Mouse (Mus musculus): Measurements from ENCODE around the gene Grik3. TPM values are rescaled to one million over a fixed set of nuclear protein-coding genes. Genes with fewer than 3 reads are reported as not detected.

Gene Grik3
- total RNA-seq, 2 experiments from 2014 or later = 0.38 TPM; not detected in 1

GRCm38 (mm10) chr4:125624885-125625678 lies 134.6 kb downstream of the Grik3 start:
- no peak for ATAC-seq (replicated peaks; ENCODE audit: low FRiP score, poor library complexity, severe bottlenecking)

GRCm38 (mm10) chr4:125629544-125629943 lies 139.0 kb downstream of the Grik3 start:
- ATAC-seq (replicated peaks; ENCODE audit: low FRiP score, poor library complexity, severe bottlenecking) = no peak

- no peak for ATAC-seq (replicated peaks; ENCODE audit: low FRiP score, poor library complexity, severe bottlenecking)
Measured at GRCm38 (mm10) chr4:125635037-125635436, 144.5 kb downstream of the Grik3 start.

- no peak for ATAC-seq (replicated peaks; ENCODE audit: low FRiP score, poor library complexity, severe bottlenecking)
Measured at GRCm38 (mm10) chr4:125636616-125637304, 146.3 kb downstream of the Grik3 start.

GRCm38 (mm10) chr4:125637364-125637763 lies 146.9 kb downstream of the Grik3 start:
- no peak for ATAC-seq (replicated peaks; ENCODE audit: low FRiP score, poor library complexity, severe bottlenecking)

- ATAC-seq (replicated peaks; ENCODE audit: low FRiP score, poor library complexity, severe bottlenecking) = no peak
Measured at GRCm38 (mm10) chr4:125640520-125640919, 150.0 kb downstream of the Grik3 start.

GRCm38 (mm10) chr4:125640921-125641663 lies 150.6 kb downstream of the Grik3 start:
- ATAC-seq (replicated peaks; ENCODE audit: low FRiP score, poor library complexity, severe bottlenecking) = no peak

- ATAC-seq (replicated peaks; ENCODE audit: low FRiP score, poor library complexity, severe bottlenecking) = no peak
Measured at GRCm38 (mm10) chr4:125644581-125645568, 154.4 kb downstream of the Grik3 start.

GRCm38 (mm10) chr4:125651676-125652246 lies 161.3 kb downstream of the Grik3 start:
- ATAC-seq (replicated peaks; ENCODE audit: low FRiP score, poor library complexity, severe bottlenecking) = no peak

- ATAC-seq (replicated peaks; ENCODE audit: low FRiP score, poor library complexity, severe bottlenecking) = no peak
Measured at GRCm38 (mm10) chr4:125656031-125656430, 165.5 kb downstream of the Grik3 start.

- no peak for ATAC-seq (replicated peaks; ENCODE audit: low FRiP score, poor library complexity, severe bottlenecking)
Measured at GRCm38 (mm10) chr4:125658376-125658775, 167.9 kb downstream of the Grik3 start.

GRCm38 (mm10) chr4:125661982-125662381 lies 171.5 kb downstream of the Grik3 start:
- no peak for ATAC-seq (replicated peaks; ENCODE audit: low FRiP score, poor library complexity, severe bottlenecking)

- ATAC-seq (replicated peaks; ENCODE audit: low FRiP score, poor library complexity, severe bottlenecking) = no peak
Measured at GRCm38 (mm10) chr4:125663262-125663661, 172.8 kb downstream of the Grik3 start.

- ATAC-seq (replicated peaks; ENCODE audit: low FRiP score, poor library complexity, severe bottlenecking) = no peak
Measured at GRCm38 (mm10) chr4:125665955-125666354, 175.5 kb downstream of the Grik3 start.

GRCm38 (mm10) chr4:125682007-125682406 lies 191.5 kb downstream of the Grik3 start:
- ATAC-seq (replicated peaks; ENCODE audit: low FRiP score, poor library complexity, severe bottlenecking) = no peak

GRCm38 (mm10) chr4:125687078-125687477 lies 196.6 kb downstream of the Grik3 start:
- ATAC-seq (replicated peaks; ENCODE audit: low FRiP score, poor library complexity, severe bottlenecking) = no peak

- no peak for ATAC-seq (replicated peaks; ENCODE audit: low FRiP score, poor library complexity, severe bottlenecking)
Measured at GRCm38 (mm10) chr4:125695431-125695830, 204.9 kb downstream of the Grik3 start.

- ATAC-seq (replicated peaks; ENCODE audit: low FRiP score, poor library complexity, severe bottlenecking) = no peak
Measured at GRCm38 (mm10) chr4:125696182-125696939, 205.9 kb downstream of the Grik3 start.
